Comparison of ENCODE assay signal across 21 mouse cellular contexts in genomic region chr5:144418456-144418855, GRCm38 (mm10).
DNase-seq lines count a peak whose midpoint lies in the region; ATAC-seq and TF ChIP-seq lines count a peak whose summit lies in the region.
"Had no signal": no experiment of that assay in that cellular context is flagged by ENCODE, and none has a peak within 500 bp of the region (broad histone marks: within the 10 kb centered on the region; RNA-seq: fewer than 3 reads in every experiment).

No protein-coding gene starts in this region.

- H3K9me3 ChIP-seq in kidney, embryonic 14.5 days (ENCODE audit: control insufficient read depth, low read length), result no peaks in the 10 kb centered on the region
- H3K9me3 ChIP-seq: forebrain, embryonic 10.5 days; forebrain, embryonic 13.5 days; hindbrain, embryonic 12.5 days; hindbrain, embryonic 15.5 days had no signal

- 84% methylated on average over 12 of the region's 12 CpGs for WGBS in cerebellum, adult 2 months
- 83% methylated on average over 12 of the region's 12 CpGs for WGBS in kidney, embryonic 14.5 days

- TF ChIP-seq CTCF in cerebellum, adult 2 months (IDR thresholded peaks at IDR 0.05; ENCODE audit: borderline replicate concordance, insufficient read depth, low read depth, low read length), result no peak

- no peak for ATAC-seq in kidney, embryonic 14.5 days (ENCODE audit: low FRiP score, low TSS enrichment)
- ATAC-seq: activated CD4-positive, CD25-positive, alpha-beta regulatory T cell, adult 4 months; forebrain, embryonic 13.5 days; forebrain, embryonic 16.5 days; Patski had no signal

- H3K4me3 ChIP-seq in cerebellum, adult 2 months (replicated peaks; ENCODE audit: insufficient read depth, low read depth, low read length), result no peak overlapping the region
- no peak overlapping the region for H3K4me3 ChIP-seq in kidney, embryonic 14.5 days (ENCODE audit: low read length)
- H3K4me3 ChIP-seq: forebrain, embryonic 10.5 days; forebrain, embryonic 13.5 days; hindbrain, embryonic 12.5 days; hindbrain, embryonic 15.5 days had no signal

- no peak overlapping the region for H3K4me2 ChIP-seq in kidney, embryonic 14.5 days (replicated peaks; ENCODE audit: low read depth, low read length)
- H3K4me2 ChIP-seq: forebrain, embryonic 13.5 days; heart, embryonic 11.5 days; hindbrain, embryonic 12.5 days; hindbrain, embryonic 15.5 days had no signal

- no peaks in the 10 kb centered on the region; the same call in 1 of the 2 replicates for H3K27me3 ChIP-seq in cerebellum, adult 2 months (ENCODE audit: control insufficient read depth, insufficient read depth, low read length)
- no peaks in the 10 kb centered on the region for H3K27me3 ChIP-seq in kidney, embryonic 14.5 days (ENCODE audit: control insufficient read depth, insufficient read depth, low read length)
- H3K27me3 ChIP-seq: forebrain, embryonic 13.5 days; hindbrain, embryonic 12.5 days; hindbrain, embryonic 15.5 days had no signal

- peak; percentile 23 to 31 for DNase-seq in cerebellum, postnatal 10 days
- no peak for DNase-seq in cerebellum, adult 2 months
- peak; percentile 10 for DNase-seq in kidney, adult 18-20 months
- peak; percentile 18 to 42 for DNase-seq in kidney, postnatal 25 days
- no peak for DNase-seq in kidney, postnatal 14 days
- peak; percentile 5 to 44 for DNase-seq in kidney, postnatal 36 days
- no peak for DNase-seq in gastrocnemius, postnatal 25 days
- DNase-seq: adrenal gland, adult 8-10 months; adrenal gland, postnatal 25 days; cerebellum, adult 11-12 months; cerebellum, adult 9-10 months; gastrocnemius, postnatal 10 days had no signal

- H3K9ac ChIP-seq in kidney, embryonic 14.5 days (ENCODE audit: low read depth, low read length), result no peak overlapping the region
- H3K9ac ChIP-seq: forebrain, embryonic 13.5 days; hindbrain, embryonic 12.5 days; hindbrain, embryonic 15.5 days had no signal

- TF ChIP-seq POLR2A in cerebellum, adult 2 months (IDR thresholded peaks at IDR 0.05; ENCODE audit: borderline replicate concordance, insufficient read depth, low read length), result no peak

- peaks cover 8% of the 10 kb centered on the region for H3K4me1 ChIP-seq in cerebellum, adult 2 months (ENCODE audit: control insufficient read depth, insufficient read depth, low read length)
- no peaks in the 10 kb centered on the region for H3K4me1 ChIP-seq in kidney, embryonic 14.5 days (ENCODE audit: control insufficient read depth, insufficient read depth, low read length)
- H3K4me1 ChIP-seq: forebrain, embryonic 10.5 days; forebrain, embryonic 13.5 days; hindbrain, embryonic 12.5 days; hindbrain, embryonic 15.5 days had no signal

- H3K27ac ChIP-seq in cerebellum, adult 2 months (ENCODE audit: insufficient read depth, low read length), result no peak overlapping the region
- H3K27ac ChIP-seq in kidney, embryonic 14.5 days (ENCODE audit: low read depth, low read length), result no peak overlapping the region
- H3K27ac ChIP-seq: forebrain, embryonic 10.5 days; forebrain, embryonic 13.5 days; hindbrain, embryonic 12.5 days; hindbrain, embryonic 15.5 days had no signal

- no peaks in the 10 kb centered on the region for H3K36me3 ChIP-seq in kidney, embryonic 14.5 days (ENCODE audit: control insufficient read depth, insufficient read depth, low read length)
- H3K36me3 ChIP-seq: forebrain, embryonic 10.5 days; hindbrain, embryonic 12.5 days; hindbrain, embryonic 15.5 days had no signal

Comparison
In these comparisons a context has a peak if more than half of its experiments do, and no peak if none do; other contexts are left out.
1. DNase-seq: peak in cerebellum, postnatal 10 days (2 of 2), kidney, adult 18-20 months (single experiment), kidney, postnatal 25 days (2 of 2) and kidney, postnatal 36 days (2 of 2); none in cerebellum, adult 2 months (0 of 2), kidney, postnatal 14 days (single experiment) and gastrocnemius, postnatal 25 days (single experiment).